Mouse (Mus musculus): ENCODE data around the gene Nkx2-3. TPM values are rescaled to one million over a fixed set of nuclear protein-coding genes. Genes with fewer than 3 reads are reported as not detected.

Nkx2-3 gene
- total RNA-seq, 2 experiments from 2014 or later = not detected

- no peak for DNase-seq (ENCODE audit: low spot score)
- intact Hi-C loops (cut with DNase I) = loop anchor here (2.0 kb wide), 1 partner anchor 129 kb away; no protein-coding TSS in a partner anchor
Observed at GRCm38 (mm10) chr19:43659632-43660031, 47.5 kb downstream of the Nkx2-3 start.

- DNase-seq (ENCODE audit: low spot score) = no peak
Observed at GRCm38 (mm10) chr19:43660774-43661173, 48.6 kb downstream of the Nkx2-3 start.

GRCm38 (mm10) chr19:43662176-43662967 lies 50.2 kb downstream of the Nkx2-3 start:
- DNase-seq (ENCODE audit: low spot score) = no peak
- intact Hi-C loops (cut with DNase I) = no loop called here

More at GRCm38 (mm10) chr19:43660774-43661173, 48.6 kb downstream of the Nkx2-3 start:
- intact Hi-C loops (cut with DNase I) = no loop called here

GRCm38 (mm10) chr19:43663471-43663870 lies 51.3 kb downstream of the Nkx2-3 start:
- DNase-seq (ENCODE audit: low spot score) = no peak
- intact Hi-C loops (cut with DNase I) = no loop called here

Small RNA genes lying within 50 kb of the gene (microRNA-seq; reads per million reads assigned to microRNA genes)
- gene Gm22646 = not detected

Other genes starting within 250 kb of the Nkx2-3 start
- under 1 TPM; 0.08 to 0.31 TPM for gene Hpse2, start 224.0 kb upstream of the Nkx2-3 start, total RNA-seq (2021)
- gene Cnnm1, start 171.9 kb upstream of the Nkx2-3 start, total RNA-seq (2021) = under 1 TPM; 0.06 to 0.08 TPM
- gene Got1, start 87.7 kb upstream of the Nkx2-3 start, total RNA-seq (2021) = 1,000 to 10,000 TPM in 1 of 2 experiments, 100 to 1,000 TPM in 1; 915 to 1,100 TPM
- gene Slc25a28, start 62.6 kb downstream of the Nkx2-3 start, total RNA-seq (2021) = 10 to 100 TPM; 19.3 to 21.6 TPM
- gene Entpd7, start 77.3 kb downstream of the Nkx2-3 start, total RNA-seq (2021) = 1 to 10 TPM; 2.7 to 3.1 TPM
- gene Cutc, start 140.7 kb downstream of the Nkx2-3 start, total RNA-seq (2021) = 10 to 100 TPM; 11.1 to 11.7 TPM
- gene Cox15, start 140.7 kb downstream of the Nkx2-3 start, total RNA-seq (2021) = 10 to 100 TPM; 27.8 to 34.4 TPM
- gene Abcc2, start 169.9 kb downstream of the Nkx2-3 start, total RNA-seq (2021) = not detected

Measured in heart, postnatal 25 days (tissue).